Mouse (Mus musculus): Measurements from ENCODE around the gene Gm6217.

GRCm38 (mm10) chr1:82974342-82974741 is 43.1 kb upstream of the Gm6217 start:
- TF ChIP-seq POLR2A (IDR thresholded peaks at IDR 0.05; ENCODE audit: low read depth, low read length) (no peak), CTCF (IDR thresholded peaks at IDR 0.05; ENCODE audit: extremely low read depth, insufficient read depth, insufficient read length, insufficient replicate concordance) (no peak)

All from spleen, adult 2 months (tissue).